Comparison of ENCODE assay signal across 9 mouse cellular contexts in the genomic region with DNA sequence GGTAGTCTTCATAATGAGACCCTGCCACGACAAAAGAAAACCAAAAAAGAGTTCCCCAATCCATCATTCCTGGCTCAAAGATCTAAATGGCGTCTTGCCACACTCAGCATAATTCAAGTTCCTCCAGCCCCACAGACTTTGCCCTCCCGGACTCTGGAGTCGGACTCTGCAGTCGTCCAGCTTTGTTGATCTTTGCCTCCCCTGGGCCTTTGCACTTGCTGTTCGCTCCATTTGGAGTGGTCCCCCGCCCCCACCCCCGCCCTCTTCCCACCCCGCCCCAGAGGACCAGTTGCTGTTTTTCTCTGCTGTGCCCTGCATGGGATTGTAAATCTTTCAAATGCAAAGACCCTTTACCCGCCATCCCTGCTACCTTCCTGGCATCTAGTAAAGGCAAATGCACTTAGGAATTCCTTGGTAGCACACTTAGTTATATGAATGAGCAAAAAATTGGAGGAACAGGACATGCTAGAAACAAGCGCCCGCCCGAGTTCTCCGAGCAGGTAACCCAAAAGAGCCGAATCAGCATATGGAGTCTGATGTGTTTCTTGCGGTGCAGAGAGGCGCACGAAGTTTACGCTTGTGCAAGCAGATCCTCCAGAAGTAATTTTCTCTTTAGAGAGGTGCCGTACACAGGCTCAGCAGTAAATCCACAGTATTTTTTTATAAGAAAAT. TPM values are rescaled to one million over a fixed set of nuclear protein-coding genes. Genes with fewer than 3 reads are reported as not detected.
A peak's percentile ranks its signal among the peaks of the same experiment; 100 is the strongest.
DNase-seq lines count a peak whose midpoint lies in the region; ATAC-seq and TF ChIP-seq lines count a peak whose summit lies in the region.
"Had no signal": no experiment of that assay in that cellular context is flagged by ENCODE, and none has a peak within 500 bp of the region (broad histone marks: within the 10 kb centered on the region; RNA-seq: fewer than 3 reads in every experiment).

No protein-coding gene starts in this region.

- WGBS in lung, embryonic 14.5 days = 49% methylated on average over 20 of the region's 20 CpGs
- 20% methylated on average over 20 of the region's 20 CpGs for WGBS in hindbrain, embryonic 13.5 days
- WGBS in limb, embryonic 13.5 days = 32% methylated on average over 20 of the region's 20 CpGs
- 44% methylated on average over 20 of the region's 20 CpGs for WGBS in stomach, embryonic 14.5 days

- no peak for TF ChIP-seq CTCF in lung, embryonic 14.5 days (IDR thresholded peaks at IDR 0.05; ENCODE audit: low read depth)

- H3K4me1 ChIP-seq in lung, embryonic 14.5 days (ENCODE audit: insufficient read depth) = no peaks in the 10 kb centered on the region
- peaks cover 11% of the 10 kb centered on the region for H3K4me1 ChIP-seq in hindbrain, embryonic 13.5 days (replicated peaks)
- peaks cover 11% of the 10 kb centered on the region for H3K4me1 ChIP-seq in limb, embryonic 13.5 days
- peaks cover 4% of the 10 kb centered on the region; the same call in 1 of the 2 replicates for H3K4me1 ChIP-seq in stomach, embryonic 14.5 days (ENCODE audit: control insufficient read depth, insufficient read depth, low read length)

- no peak overlapping the region for H3K27ac ChIP-seq in lung, embryonic 14.5 days (ENCODE audit: low read depth)
- H3K27ac ChIP-seq in hindbrain, embryonic 13.5 days = no peak overlapping the region
- H3K27ac ChIP-seq in limb, embryonic 13.5 days = no peak overlapping the region
- H3K27ac ChIP-seq in stomach, embryonic 14.5 days (ENCODE audit: low read length) = no peak overlapping the region

- H3K4me3 ChIP-seq in lung, embryonic 14.5 days (ENCODE audit: low read depth, low read length) = no peak overlapping the region
- H3K4me3 ChIP-seq in hindbrain, embryonic 13.5 days = peak overlapping the region; percentile 19
- H3K4me3 ChIP-seq in limb, embryonic 13.5 days = peak overlapping the region; percentile 17
- no peak overlapping the region for H3K4me3 ChIP-seq in stomach, embryonic 14.5 days (ENCODE audit: low read depth, low read length)

- no peak overlapping the region for H3K9ac ChIP-seq in lung, embryonic 14.5 days
- no peak overlapping the region for H3K9ac ChIP-seq in hindbrain, embryonic 13.5 days
- no peak overlapping the region for H3K9ac ChIP-seq in limb, embryonic 13.5 days
- no peak overlapping the region for H3K9ac ChIP-seq in stomach, embryonic 14.5 days (replicated peaks; ENCODE audit: low read depth, low read length)

- DNase-seq in lung, embryonic 14.5 days = no peak
- DNase-seq in lung, adult 18-20 months = no peak
- DNase-seq in gastrocnemius, postnatal 25 days = no peak
- no peak for DNase-seq in urinary bladder, adult 18-20 months (ENCODE audit: low spot score in 2 of 2)

- no peaks in the 10 kb centered on the region for H3K9me3 ChIP-seq in lung, embryonic 14.5 days (ENCODE audit: low read depth, low read length)
- H3K9me3 ChIP-seq in hindbrain, embryonic 13.5 days = no peaks in the 10 kb centered on the region
- no peaks in the 10 kb centered on the region for H3K9me3 ChIP-seq in limb, embryonic 13.5 days
- H3K9me3 ChIP-seq in stomach, embryonic 14.5 days (ENCODE audit: control insufficient read depth, low read depth, low read length) = no peaks in the 10 kb centered on the region

- no peaks in the 10 kb centered on the region for H3K36me3 ChIP-seq in lung, embryonic 14.5 days (ENCODE audit: insufficient read depth)
- H3K36me3 ChIP-seq in hindbrain, embryonic 13.5 days = no peaks in the 10 kb centered on the region
- no peaks in the 10 kb centered on the region for H3K36me3 ChIP-seq in limb, embryonic 13.5 days
- H3K36me3 ChIP-seq in stomach, embryonic 14.5 days (ENCODE audit: control insufficient read depth, insufficient read depth, low read length) = no peaks in the 10 kb centered on the region

- no peak for ATAC-seq in lung, embryonic 14.5 days (ENCODE audit: insufficient read depth)
- ATAC-seq in hindbrain, embryonic 13.5 days (ENCODE audit: low FRiP score) = no peak
- no peak for ATAC-seq in limb, embryonic 13.5 days (ENCODE audit: low FRiP score, low read depth)
- no peak for ATAC-seq in stomach, embryonic 14.5 days (ENCODE audit: insufficient number of reproducible peaks, insufficient read depth, low FRiP score, low read depth)
- no peak for ATAC-seq in megakaryocyte, adult 5-6 weeks (ENCODE audit: poor library complexity, severe bottlenecking)
- ATAC-seq: Patski had no signal

- H3K27me3 ChIP-seq in lung, embryonic 14.5 days (ENCODE audit: insufficient read depth, low read length) = no peaks in the 10 kb centered on the region
- H3K27me3 ChIP-seq in hindbrain, embryonic 13.5 days = peaks cover 7% of the 10 kb centered on the region
- peaks cover 7% of the 10 kb centered on the region; the same call in 1 of the 2 replicates for H3K27me3 ChIP-seq in limb, embryonic 13.5 days
- H3K27me3 ChIP-seq in stomach, embryonic 14.5 days (ENCODE audit: control insufficient read depth, insufficient read depth, low read length) = no peaks in the 10 kb centered on the region
- H3K27me3 ChIP-seq: Patski had no signal

- peak overlapping the region; percentile 42; the same call in 1 of the 2 replicates for H3K4me2 ChIP-seq in lung, embryonic 14.5 days
- H3K4me2 ChIP-seq in hindbrain, embryonic 13.5 days = peak overlapping the region; percentile 48
- peak overlapping the region; percentile 54 for H3K4me2 ChIP-seq in limb, embryonic 13.5 days (replicated peaks)
- peak overlapping the region; percentile 27 for H3K4me2 ChIP-seq in stomach, embryonic 14.5 days (replicated peaks; ENCODE audit: low read depth, low read length)

RNA-seq across cellular contexts. Expression of a gene that starts 54.9 kb away (rescaled TPM):
- polyA plus RNA-seq in lung, embryonic 14.5 days (2014; fragmentation: Nextera tagmentation; extraction: Ambion mirVana) = 26.7 and 27.5 TPM in 2 replicates
- polyA plus RNA-seq in hindbrain, embryonic 13.5 days (2015; fragmentation: Nextera tagmentation; extraction: Ambion mirVana) = 25.0 and 25.6 TPM in 2 replicates
- polyA plus RNA-seq in limb, embryonic 13.5 days (2015; fragmentation: Nextera tagmentation; extraction: Ambion mirVana) = 26.2 and 27.3 TPM in 2 replicates
- polyA plus RNA-seq in stomach, embryonic 14.5 days (2014; fragmentation: Nextera tagmentation; extraction: Ambion mirVana) = 20.7 and 22.0 TPM in 2 replicates
- 10 to 100 TPM in 1 of 2 experiments, 1 to 10 TPM in 1; 8.3 to 10.2 TPM for total RNA-seq in gastrocnemius, postnatal 25 days (2021)
- 17.0 and 19.9 TPM in 2 replicates for total RNA-seq in megakaryocyte, adult 5-6 weeks (2015)
- 18.9 and 21.0 TPM in 2 replicates for total RNA-seq in megakaryocyte, adult 5-6 weeks (2017)

Comparison
In these comparisons a context has a peak if more than half of its experiments do, and no peak if none do; other contexts are left out.
1. H3K4me3 ChIP-seq: peak in hindbrain, embryonic 13.5 days (single experiment) and limb, embryonic 13.5 days (single experiment); none in lung, embryonic 14.5 days (single experiment) and stomach, embryonic 14.5 days (single experiment).
2. Peak in every context shown above with its lines, with median percentiles within 50 percentile points of each other: H3K4me2 ChIP-seq.